Mouse (Mus musculus) limb, embryonic 14.5 days (tissue): ENCODE results near the gene Iqce. TPM values are rescaled to one million over a fixed set of nuclear protein-coding genes. Genes with fewer than 3 reads are reported as not detected.
"Not testable (repeated sequence)": the region's sequence is repeated elsewhere in the genome, so short reads cannot be mapped to it uniquely, and the experiment has no call there.

Source experiments
- ATAC-seq: fragments of 200-750 bp; cut with Nextera tagmentation; 2 replicates; pipeline ENCODE4 v1.8.0; 2017; ENCODE audit warnings: low read depth, moderate number of reproducible peaks, moderate TSS enrichment; ENCODE audit not compliant: low FRiP score
- DNase-seq: peaks from one replicate; pipeline ENCODE4 v3.0.0-alpha.2; 2015; ENCODE audit warnings: low spot score
- H3K27ac ChIP-seq: fragments of 300-500 bp; sonication (generic); replicated peaks from 2 replicates; pipeline ENCODE4 v1.5.1; 2014; ENCODE audit warnings: low read depth, mild to moderate bottlenecking, low read length, moderate library complexity, mixed read lengths
- H3K27me3 ChIP-seq: fragments of 300-500 bp; sonication (generic); 2 replicates; pipeline ENCODE4 v1.6.1; 2014; ENCODE audit warnings: low read length, mixed read lengths; ENCODE audit not compliant: control insufficient read depth, insufficient read depth
- H3K36me3 ChIP-seq: fragments of 300-500 bp; sonication (generic); 2 replicates; pipeline ENCODE4 v1.6.1; 2014; ENCODE audit warnings: mild to moderate bottlenecking, low read length, moderate library complexity, mixed read lengths; ENCODE audit not compliant: control insufficient read depth, insufficient read depth
- H3K4me1 ChIP-seq: fragments of 300-500 bp; sonication (generic); 2 replicates; pipeline ENCODE4 v1.6.1; 2014; ENCODE audit warnings: antibody characterized with exemption, low read length, mixed read lengths; ENCODE audit not compliant: control insufficient read depth, insufficient read depth
- H3K4me2 ChIP-seq: fragments of 300-500 bp; sonication (generic); replicated peaks from 2 replicates; pipeline ENCODE4 v1.6.1; 2014; ENCODE audit warnings: low read depth, mild to moderate bottlenecking, low read length, moderate library complexity; ENCODE audit not compliant: severe bottlenecking
- H3K4me3 ChIP-seq: fragments of 300-500 bp; sonication (generic); replicated peaks from 2 replicates; pipeline ENCODE4 v1.5.1; 2014; ENCODE audit warnings: low read length
- H3K9ac ChIP-seq: fragments of 300-500 bp; sonication (generic); 2 replicates; pipeline ENCODE4 v1.6.1; 2014; ENCODE audit warnings: mild to moderate bottlenecking, low read depth, low read length, moderate library complexity; ENCODE audit not compliant: severe bottlenecking
- H3K9me3 ChIP-seq: fragments of 300-500 bp; sonication (generic); 2 replicates; pipeline ENCODE4 v1.6.1; 2016; ENCODE audit warnings: low read length; ENCODE audit not compliant: control insufficient read depth
- POLR2A ChIP-seq: fragments of 200-500 bp; IDR thresholded peaks from 2 replicates; pipeline ENCODE4 v1.8.0; 2012; ENCODE audit warnings: inconsistent platforms, mild to moderate bottlenecking, moderate library complexity, borderline replicate concordance; ENCODE audit not compliant: insufficient read depth, insufficient read length; ENCODE audit errors: extremely low read depth
- WGBS: fragments of 180-500 bp; shearing (Covaris S2); extraction: QIAGEN DNeasy Blood & Tissue Kit; methylation state at CpG from one replicate; pipeline ENCODE4 v1.1.7; 2014; 5-methylcytosine and 5-hydroxymethylcytosine counted together
- polyA plus RNA-seq, 2 experiments: library from polyadenylated mRNA; depleted of rRNA in 1 of 2; stranded (reverse) in 1 of 2; unstranded in 1 of 2; fragments of >200 nt; fragmentation: Nextera tagmentation in 1 of 2; extraction: Ambion mirVana in 1 of 2; gene quantifications; 2 replicates each; pipeline versions ENCODE4 v1.2.1 to v1.2.3; 2012 to 2014

Iqce gene
- polyA plus RNA-seq, 2 experiments: 23.4 to 38.3 TPM

DNA sequence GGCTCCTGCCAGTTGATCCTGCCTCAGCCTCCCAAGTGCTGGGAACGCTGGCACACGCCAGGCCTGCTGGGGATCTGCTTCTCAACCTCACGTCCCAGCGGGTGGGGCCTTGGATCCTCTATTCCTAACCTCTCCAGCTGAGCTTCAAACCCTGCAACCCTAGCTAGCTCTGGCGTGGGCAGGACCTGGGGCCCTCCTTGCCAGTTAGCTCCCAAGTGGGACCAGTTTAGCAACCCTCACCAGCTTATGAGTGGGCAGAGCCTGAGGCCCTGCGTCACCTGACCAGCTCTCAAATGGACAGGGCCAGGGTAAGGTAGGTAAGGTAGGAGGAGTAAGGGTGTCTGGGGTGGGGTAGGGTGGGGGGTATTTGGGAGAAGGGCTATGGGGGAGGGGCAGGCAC, 22.1 kb downstream of the Iqce start:
- 90% methylated on average over 6 of the region's 6 CpGs for WGBS
- peaks cover 57% of the 10 kb centered on the region for H3K36me3 ChIP-seq
- H3K9ac ChIP-seq: no peak overlapping the region
- no peak overlapping the region for H3K4me2 ChIP-seq
- no peaks in the 10 kb centered on the region for H3K4me1 ChIP-seq
- DNase-seq (no peak), ATAC-seq (no peak)
- no peaks in the 10 kb centered on the region for H3K27me3 ChIP-seq
- H3K27ac ChIP-seq: no peak overlapping the region
- H3K9me3 ChIP-seq: no peaks in the 10 kb centered on the region
- TF ChIP-seq POLR2A: no peak
- no peak overlapping the region for H3K4me3 ChIP-seq

DNA sequence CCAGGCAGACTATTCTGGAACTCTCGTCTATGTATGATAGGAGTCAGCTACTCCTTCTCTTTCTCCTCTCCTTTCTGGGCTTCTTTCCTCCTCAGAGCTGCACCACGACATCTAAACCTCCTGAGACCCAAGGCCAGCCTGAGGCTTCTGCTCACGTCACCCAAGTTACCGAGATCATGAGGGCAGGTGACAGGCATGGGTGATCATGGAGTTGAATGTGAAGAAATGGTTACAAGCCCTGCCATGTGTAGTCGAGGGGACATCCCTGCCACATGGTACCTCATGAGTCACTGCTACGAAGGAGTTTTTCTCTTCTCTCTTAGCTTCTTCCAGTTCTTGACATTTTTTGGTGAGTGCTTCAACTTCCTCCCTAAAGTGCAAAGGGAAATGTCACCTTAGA, 25.0 kb downstream of the Iqce start:
- ATAC-seq: no peak
- 86% methylated on average over 6 of the region's 6 CpGs for WGBS
- TF ChIP-seq POLR2A: no peak
- DNase-seq: no peak
- Histone ChIP-seq H3K4me1 (peaks cover 3% of the 10 kb centered on the region; the same call in 1 of the 2 replicates), H3K4me2 (no peak overlapping the region), H3K9me3 (no peaks in the 10 kb centered on the region), H3K4me3 (no peak overlapping the region), H3K27ac (no peak overlapping the region), H3K9ac (no peak overlapping the region), H3K27me3 (no peaks in the 10 kb centered on the region), H3K36me3 (peaks cover 62% of the 10 kb centered on the region)

DNA sequence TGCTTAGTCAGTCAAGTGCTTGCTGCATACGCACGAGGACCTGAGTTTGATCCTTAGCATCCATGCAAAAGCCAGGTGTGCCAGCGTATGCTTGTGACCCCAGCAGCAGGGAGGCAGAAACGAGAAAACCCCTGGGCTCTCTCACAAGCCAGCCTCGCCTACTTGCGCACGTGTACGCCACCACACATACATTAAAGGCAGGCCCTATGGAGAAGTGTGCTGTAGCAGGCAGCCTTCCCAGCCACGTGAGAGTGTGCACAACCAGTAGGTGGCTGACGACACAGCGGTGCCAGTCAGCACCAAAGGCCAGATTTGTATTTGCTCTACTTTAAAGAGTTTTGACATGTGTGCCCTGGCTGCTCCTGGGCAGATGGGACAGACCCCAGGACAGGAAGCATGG, 26.5 kb downstream of the Iqce start:
- WGBS: 66% methylated on average over 11 of the region's 11 CpGs
- Histone ChIP-seq H3K9ac (no peak overlapping the region), H3K4me2 (no peak overlapping the region), H3K4me1 (peaks cover 3% of the 10 kb centered on the region; the same call in 1 of the 2 replicates), H3K9me3 (no peaks in the 10 kb centered on the region), H3K27me3 (no peaks in the 10 kb centered on the region), H3K27ac (no peak overlapping the region), H3K36me3 (peaks cover 65% of the 10 kb centered on the region), H3K4me3 (no peak overlapping the region)
- DNase-seq (no peak), ATAC-seq (no peak)
- TF ChIP-seq POLR2A: no peak

GRCm38 (mm10) chr5:140675079-140675478, 27.1 kb downstream of the Iqce start:
- ATAC-seq: no peak
- H3K4me3 ChIP-seq: no peak overlapping the region
- peaks cover 65% of the 10 kb centered on the region for H3K36me3 ChIP-seq

GRCm38 (mm10) chr5:140674036-140674435, 28.1 kb downstream of the Iqce start:
- H3K4me1 ChIP-seq: peaks cover 3% of the 10 kb centered on the region; the same call in 1 of the 2 replicates
- no peak overlapping the region for H3K4me3 ChIP-seq
- no peak for TF ChIP-seq POLR2A
- no peak for ATAC-seq
- DNase-seq: no peak
- no peak overlapping the region for H3K9ac ChIP-seq
- WGBS: 86% methylated on average over 17 of the region's 17 CpGs
- H3K9me3 ChIP-seq: 0 out of 2 replicates have a peak, but pooled peaks cover under 1% of the 10 kb centered on the region
- no peak overlapping the region for H3K4me2 ChIP-seq
- no peak overlapping the region; the same call in 1 of the 2 replicates for H3K27ac ChIP-seq
- H3K27me3 ChIP-seq: no peaks in the 10 kb centered on the region
- H3K36me3 ChIP-seq: peaks cover 64% of the 10 kb centered on the region

More at GRCm38 (mm10) chr5:140675079-140675478, 27.1 kb downstream of the Iqce start:
- H3K9me3 ChIP-seq: no peaks in the 10 kb centered on the region
- H3K9ac ChIP-seq: no peak overlapping the region
- WGBS: 61% methylated on average over 11 of the region's 11 CpGs
- H3K4me2 ChIP-seq: no peak overlapping the region
- peaks cover 3% of the 10 kb centered on the region; the same call in 1 of the 2 replicates for H3K4me1 ChIP-seq
- TF ChIP-seq POLR2A: no peak
- no peak overlapping the region for H3K27ac ChIP-seq
- no peaks in the 10 kb centered on the region for H3K27me3 ChIP-seq
- DNase-seq: no peak

- ATAC-seq, H3K9me3 ChIP-seq, H3K4me2 ChIP-seq, H3K4me3 ChIP-seq, H3K4me1 ChIP-seq, H3K27me3 ChIP-seq, DNase-seq, H3K27ac ChIP-seq, H3K9ac ChIP-seq: not testable (repeated sequence)
- WGBS: 86% methylated on average over 6 of the region's 6 CpGs
- H3K36me3 ChIP-seq: peaks cover 60% of the 10 kb centered on the region
Observed at GRCm38 (mm10) chr5:140672603-140673002, 29.6 kb downstream of the Iqce start.
